Mouse (Mus musculus): Measurements from ENCODE around the gene Traf4. TPM values are rescaled to one million over a fixed set of nuclear protein-coding genes. Genes with fewer than 3 reads are reported as not detected.

Traf4 gene
- 73.9 and 79.8 TPM in 2 replicates for polyA plus RNA-seq (2015; fragmentation: Nextera tagmentation; extraction: Ambion mirVana)

GRCm38 (mm10) chr11:78164924-78165760 lies at the start of gene Traf4:
Gene Traf4, minus strand, starts transcription at chr11:78165589.
- peak within 1 kb of the TSS; percentile 99 for H3K4me3 ChIP-seq (ENCODE audit: low read length)
- H3K27ac ChIP-seq (ENCODE audit: low read length): peak within 1 kb of the TSS; percentile 99
- under 1% methylated on average over 72 of the region's 78 CpGs for WGBS
- peak within 1 kb of the TSS; percentile 99 for H3K9ac ChIP-seq (ENCODE audit: low read depth, low read length)
- peak within 1 kb of the TSS; percentile 94 for H3K4me2 ChIP-seq (ENCODE audit: low read depth, low read length)
- H3K4me1 ChIP-seq (ENCODE audit: control insufficient read depth, insufficient read depth, low read length): peaks cover 49% of the 10 kb centered on the region
- peaks cover 16% of the 10 kb centered on the region for H3K36me3 ChIP-seq (ENCODE audit: control insufficient read depth, insufficient read depth, low read length)
- H3K9me3 ChIP-seq (ENCODE audit: control insufficient read depth, low read length): no peaks in the 10 kb centered on the region
- ATAC-seq: peak; percentile 81
- H3K27me3 ChIP-seq (replicated peaks; ENCODE audit: control insufficient read depth, insufficient read depth, low read length): no peaks in the 10 kb centered on the region

GRCm38 (mm10) chr11:78213086-78213817 lies 47.9 kb upstream of the Traf4 start:
- WGBS: 90% methylated on average over 14 of the region's 14 CpGs
- Histone ChIP-seq H3K27ac (ENCODE audit: low read length) (no peak overlapping the region), H3K4me1 (ENCODE audit: control insufficient read depth, insufficient read depth, low read length) (no peaks in the 10 kb centered on the region), H3K9ac (ENCODE audit: low read depth, low read length) (no peak overlapping the region), H3K9me3 (ENCODE audit: control insufficient read depth, low read length) (no peaks in the 10 kb centered on the region), H3K4me2 (ENCODE audit: low read depth, low read length) (no peak overlapping the region), H3K4me3 (ENCODE audit: low read length) (no peak overlapping the region), H3K27me3 (replicated peaks; ENCODE audit: control insufficient read depth, insufficient read depth, low read length) (no peaks in the 10 kb centered on the region), H3K36me3 (ENCODE audit: control insufficient read depth, insufficient read depth, low read length) (peaks cover 25% of the 10 kb centered on the region)
- ATAC-seq: no peak

GRCm38 (mm10) chr11:78211513-78211912 lies 46.1 kb upstream of the Traf4 start:
- Histone ChIP-seq H3K4me3 (ENCODE audit: low read length) (no peak overlapping the region), H3K9ac (ENCODE audit: low read depth, low read length) (no peak overlapping the region), H3K4me2 (ENCODE audit: low read depth, low read length) (no peak overlapping the region), H3K4me1 (ENCODE audit: control insufficient read depth, insufficient read depth, low read length) (no peaks in the 10 kb centered on the region), H3K36me3 (ENCODE audit: control insufficient read depth, insufficient read depth, low read length) (peaks cover 28% of the 10 kb centered on the region), H3K9me3 (ENCODE audit: control insufficient read depth, low read length) (no peaks in the 10 kb centered on the region), H3K27me3 (replicated peaks; ENCODE audit: control insufficient read depth, insufficient read depth, low read length) (no peaks in the 10 kb centered on the region), H3K27ac (ENCODE audit: low read length) (no peak overlapping the region)
- no peak for ATAC-seq
- 75% methylated on average over 5 of the region's 5 CpGs for WGBS

- Histone ChIP-seq H3K4me2 (ENCODE audit: low read depth, low read length) (no peak overlapping the region), H3K4me3 (ENCODE audit: low read length) (no peak overlapping the region), H3K4me1 (ENCODE audit: control insufficient read depth, insufficient read depth, low read length) (peaks cover 4% of the 10 kb centered on the region), H3K9ac (ENCODE audit: low read depth, low read length) (no peak overlapping the region), H3K9me3 (ENCODE audit: control insufficient read depth, low read length) (no peaks in the 10 kb centered on the region), H3K27me3 (replicated peaks; ENCODE audit: control insufficient read depth, insufficient read depth, low read length) (no peaks in the 10 kb centered on the region), H3K36me3 (ENCODE audit: control insufficient read depth, insufficient read depth, low read length) (peaks cover 28% of the 10 kb centered on the region), H3K27ac (ENCODE audit: low read length) (no peak overlapping the region)
- 57% methylated on average over 7 of the region's 7 CpGs for WGBS
- ATAC-seq: no peak
These were observed 45.2 kb upstream of the Traf4 start for GRCm38 (mm10) chr11:78210615-78211014.

GRCm38 (mm10) chr11:78209886-78210285 lies 44.5 kb upstream of the Traf4 start:
- H3K4me2 ChIP-seq (ENCODE audit: low read depth, low read length): no peak overlapping the region
- H3K4me3 ChIP-seq (ENCODE audit: low read length): no peak overlapping the region
- no peaks in the 10 kb centered on the region for H3K9me3 ChIP-seq (ENCODE audit: control insufficient read depth, low read length)
- WGBS: 91% methylated on average over 6 of the region's 6 CpGs
- H3K4me1 ChIP-seq (ENCODE audit: control insufficient read depth, insufficient read depth, low read length): peaks cover 10% of the 10 kb centered on the region
- H3K27me3 ChIP-seq (replicated peaks; ENCODE audit: control insufficient read depth, insufficient read depth, low read length): no peaks in the 10 kb centered on the region
- H3K36me3 ChIP-seq (ENCODE audit: control insufficient read depth, insufficient read depth, low read length): peaks cover 28% of the 10 kb centered on the region
- no peak overlapping the region for H3K9ac ChIP-seq (ENCODE audit: low read depth, low read length)
- H3K27ac ChIP-seq (ENCODE audit: low read length): no peak overlapping the region
- no peak for ATAC-seq

GRCm38 (mm10) chr11:78207190-78207589 lies 41.8 kb upstream of the Traf4 start:
- Histone ChIP-seq H3K36me3 (ENCODE audit: control insufficient read depth, insufficient read depth, low read length) (peaks cover 19% of the 10 kb centered on the region), H3K9ac (ENCODE audit: low read depth, low read length) (no peak overlapping the region), H3K4me3 (ENCODE audit: low read length) (no peak overlapping the region), H3K27me3 (replicated peaks; ENCODE audit: control insufficient read depth, insufficient read depth, low read length) (no peaks in the 10 kb centered on the region), H3K4me2 (ENCODE audit: low read depth, low read length) (no peak overlapping the region), H3K4me1 (ENCODE audit: control insufficient read depth, insufficient read depth, low read length) (peaks cover 14% of the 10 kb centered on the region), H3K27ac (ENCODE audit: low read length) (no peak overlapping the region), H3K9me3 (ENCODE audit: control insufficient read depth, low read length) (no peaks in the 10 kb centered on the region)
- ATAC-seq: no peak
- 84% methylated on average over 7 of the region's 7 CpGs for WGBS

- Histone ChIP-seq H3K27ac (ENCODE audit: low read length) (no peak overlapping the region), H3K36me3 (ENCODE audit: control insufficient read depth, insufficient read depth, low read length) (peaks cover 12% of the 10 kb centered on the region), H3K9ac (ENCODE audit: low read depth, low read length) (no peak overlapping the region), H3K9me3 (ENCODE audit: control insufficient read depth, low read length) (no peaks in the 10 kb centered on the region), H3K4me1 (ENCODE audit: control insufficient read depth, insufficient read depth, low read length) (peaks cover 14% of the 10 kb centered on the region), H3K4me2 (ENCODE audit: low read depth, low read length) (no peak overlapping the region), H3K4me3 (ENCODE audit: low read length) (no peak overlapping the region), H3K27me3 (replicated peaks; ENCODE audit: control insufficient read depth, insufficient read depth, low read length) (no peaks in the 10 kb centered on the region)
- WGBS: 56% methylated on average over 13 of the region's 13 CpGs
- 0 out of 2 replicates have a peak, but pooled peaks have one; percentile 55 for ATAC-seq
These were observed 40.2 kb upstream of the Traf4 start for GRCm38 (mm10) chr11:78205361-78206206.

- H3K27me3 ChIP-seq (replicated peaks; ENCODE audit: control insufficient read depth, insufficient read depth, low read length): no peaks in the 10 kb centered on the region
- ATAC-seq: no peak
- H3K4me1 ChIP-seq (ENCODE audit: control insufficient read depth, insufficient read depth, low read length): peaks cover 14% of the 10 kb centered on the region
- 72% methylated on average over 6 of the region's 6 CpGs for WGBS
- no peaks in the 10 kb centered on the region for H3K9me3 ChIP-seq (ENCODE audit: control insufficient read depth, low read length)
- H3K27ac ChIP-seq (ENCODE audit: low read length): no peak overlapping the region
- no peak overlapping the region for H3K4me3 ChIP-seq (ENCODE audit: low read length)
- H3K36me3 ChIP-seq (ENCODE audit: control insufficient read depth, insufficient read depth, low read length): peaks cover 3% of the 10 kb centered on the region; the same call in 1 of the 2 replicates
- H3K9ac ChIP-seq (ENCODE audit: low read depth, low read length): no peak overlapping the region
- no peak overlapping the region for H3K4me2 ChIP-seq (ENCODE audit: low read depth, low read length)
These were observed 38.9 kb upstream of the Traf4 start for GRCm38 (mm10) chr11:78204287-78204686.

GRCm38 (mm10) chr11:78202372-78202771 lies 37.0 kb upstream of the Traf4 start:
- no peaks in the 10 kb centered on the region for H3K27me3 ChIP-seq (replicated peaks; ENCODE audit: control insufficient read depth, insufficient read depth, low read length)
- H3K27ac ChIP-seq (ENCODE audit: low read length): no peak overlapping the region
- peaks cover 14% of the 10 kb centered on the region for H3K4me1 ChIP-seq (ENCODE audit: control insufficient read depth, insufficient read depth, low read length)
- no peak for ATAC-seq
- H3K36me3 ChIP-seq (ENCODE audit: control insufficient read depth, insufficient read depth, low read length): peaks cover 3% of the 10 kb centered on the region; the same call in 1 of the 2 replicates
- no peak overlapping the region for H3K4me3 ChIP-seq (ENCODE audit: low read length)
- no peak overlapping the region for H3K9ac ChIP-seq (ENCODE audit: low read depth, low read length)
- H3K9me3 ChIP-seq (ENCODE audit: control insufficient read depth, low read length): no peaks in the 10 kb centered on the region
- no peak overlapping the region for H3K4me2 ChIP-seq (ENCODE audit: low read depth, low read length)
- WGBS: 67% methylated on average over 3 of the region's 3 CpGs
